Mouse (Mus musculus) E14TG2a.4 (cell line): ENCODE measurements at regions not wholly inside any gene's neighbourhood (a gene's known extent, or its start where the extent isn't known, plus 50 kb on each side); places are given as distances from the start of the nearest gene placed in this dataset.

Source experiments
- CTCF ChIP-seq: conservative IDR thresholded peaks from 2 replicates; pipeline ENCODE4 v1.5.1; 2014; ENCODE audit warnings: low read length
- NANOG ChIP-seq: IDR thresholded peaks from 2 replicates; pipeline ENCODE4 v1.6.1; 2014; ENCODE audit warnings: borderline replicate concordance, low read length, mixed read lengths
- POU5F1 ChIP-seq: IDR thresholded peaks from 2 replicates; pipeline ENCODE4 v1.6.1; 2014; ENCODE audit warnings: low read length, borderline replicate concordance

DNA sequence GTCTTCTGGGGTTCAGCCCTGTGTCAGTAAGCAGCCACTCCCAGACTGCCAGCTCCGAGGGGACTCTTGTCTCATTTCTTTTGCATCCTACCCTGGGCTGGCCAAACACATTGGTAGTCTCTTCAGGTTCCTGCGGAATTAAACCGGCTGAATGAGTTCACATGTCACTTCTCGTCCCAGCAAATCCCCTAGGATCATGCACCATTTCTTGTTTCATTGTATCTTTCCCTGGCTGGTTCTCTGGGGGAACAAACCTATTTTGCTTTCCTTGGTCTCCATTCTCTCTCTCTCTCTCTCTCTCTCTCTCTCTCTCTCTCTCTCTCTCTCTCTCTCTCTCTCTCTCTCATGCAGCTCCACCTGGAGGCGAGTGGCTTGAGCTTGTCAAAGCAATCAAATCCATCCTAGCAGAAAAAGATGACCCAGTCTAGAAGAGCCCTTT lies 236.0 kb downstream of the Cd47 start:
- TF ChIP-seq CTCF (no peak), POU5F1 (no peak), NANOG (no peak)
